Mouse (Mus musculus): ENCODE results near the gene Paxbp1.

DNA sequence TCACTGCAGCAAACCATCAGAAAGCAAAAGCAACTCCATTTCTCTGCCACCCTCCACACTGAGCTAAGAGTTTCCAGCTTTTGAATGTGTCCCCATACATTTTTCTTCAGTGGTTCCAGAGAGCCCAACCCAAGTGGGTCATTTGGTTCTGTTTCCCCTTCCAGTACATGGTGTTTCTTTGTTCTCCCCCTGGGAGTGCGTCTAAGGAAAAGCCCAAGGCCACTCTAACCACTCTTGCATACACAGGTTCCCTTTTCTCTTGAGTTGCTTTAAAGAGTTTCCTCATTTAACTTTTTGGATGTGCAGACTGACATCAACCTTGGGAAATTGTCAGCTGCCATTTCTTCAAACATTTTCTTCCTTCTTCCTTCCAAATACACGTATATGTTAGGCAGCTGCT is 43.2 kb downstream of the Paxbp1 start:
- TF ChIP-seq POLR2A (IDR thresholded peaks at IDR 0.05; ENCODE audit: extremely low read depth, insufficient read depth, low read length) (no peak), CTCF (IDR thresholded peaks at IDR 0.05; ENCODE audit: extremely low read depth, insufficient read depth, low read length) (no peak)
